Comparison of ENCODE assay signal across 8 mouse cellular contexts in the genomic region with DNA sequence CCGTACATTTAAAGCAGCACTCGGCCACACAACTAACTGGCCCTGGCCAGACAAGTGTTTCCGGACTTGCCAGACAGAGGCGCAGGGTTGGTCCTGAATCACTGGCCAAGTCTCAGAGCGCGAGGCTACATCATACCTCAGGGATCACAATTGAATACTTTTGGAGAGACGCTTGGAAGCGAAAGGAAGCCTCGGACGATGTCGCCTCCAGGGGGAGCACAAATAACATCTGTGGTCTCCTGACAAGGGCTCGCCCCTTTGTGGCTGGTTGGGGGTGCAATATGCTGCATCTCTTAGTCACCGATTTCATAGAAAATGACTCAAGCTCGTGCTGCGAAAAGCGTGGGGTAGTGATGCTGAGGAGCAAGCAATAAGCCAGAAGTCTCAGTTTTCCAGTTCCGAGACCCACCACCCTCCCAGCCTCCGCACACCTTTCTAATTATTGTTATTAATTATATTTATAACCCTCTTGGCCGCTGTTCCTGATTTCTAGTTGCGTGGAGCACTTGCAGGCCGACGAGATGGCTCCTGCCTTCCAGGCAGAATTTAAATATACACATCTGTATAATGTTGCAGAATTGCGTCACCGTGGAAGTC. TPM values are rescaled to one million over a fixed set of nuclear protein-coding genes. Genes with fewer than 3 reads are reported as not detected.
DNase-seq lines count a peak whose midpoint lies in the region; ATAC-seq lines count a peak whose summit lies in the region.

No protein-coding gene starts in this region.

- H3K4me1 ChIP-seq in embryonic facial prominence, embryonic 14.5 days (ENCODE audit: control insufficient read depth, insufficient read depth, low read length): peaks cover 33% of the 10 kb centered on the region
- H3K4me1 ChIP-seq in heart, embryonic 11.5 days (ENCODE audit: control insufficient read depth, insufficient read depth, low read length): peaks cover 52% of the 10 kb centered on the region
- H3K4me1 ChIP-seq in kidney, embryonic 15.5 days: peaks cover 44% of the 10 kb centered on the region

- H3K27me3 ChIP-seq in embryonic facial prominence, embryonic 14.5 days (replicated peaks; ENCODE audit: control insufficient read depth, insufficient read depth, low read length): no peaks in the 10 kb centered on the region
- H3K27me3 ChIP-seq in heart, embryonic 11.5 days (ENCODE audit: control insufficient read depth, insufficient read depth, low read length): no peaks in the 10 kb centered on the region
- no peaks in the 10 kb centered on the region for H3K27me3 ChIP-seq in kidney, embryonic 15.5 days

- peak overlapping the region; percentile 67 for H3K4me2 ChIP-seq in embryonic facial prominence, embryonic 14.5 days (ENCODE audit: low read depth, low read length)
- H3K4me2 ChIP-seq in heart, embryonic 11.5 days: peak overlapping the region; percentile 90
- H3K4me2 ChIP-seq in kidney, embryonic 15.5 days: peak overlapping the region; percentile 88

- DNase-seq in A20 (ENCODE audit: low read depth, low spot score) (peak; percentile 91), liver (peak; percentile 77)
- DNase-seq in adrenal gland, postnatal 4 days (ENCODE audit: low spot score in 2 of 2): peak; percentile 46 to 72
- peak; percentile 95 for DNase-seq in embryonic facial prominence, embryonic 14.5 days (ENCODE audit: low spot score)
- peak; percentile 82 to 86 for DNase-seq in spleen, postnatal 36 days (ENCODE audit: low spot score in 2 of 2)

- peak; percentile 56 for ATAC-seq in embryonic facial prominence, embryonic 14.5 days (ENCODE audit: low read depth)
- ATAC-seq in heart, embryonic 11.5 days (replicated peaks; ENCODE audit: insufficient number of reproducible peaks, low FRiP score, low TSS enrichment): no peak; the same call in 1 of the 2 replicates
- peak; percentile 43 for ATAC-seq in kidney, embryonic 15.5 days (replicated peaks; ENCODE audit: low FRiP score)
- peak; percentile 42 for ATAC-seq in monocyte, adult 5-6 weeks (replicated peaks; ENCODE audit: insufficient number of reproducible peaks, low FRiP score, low TSS enrichment, poor library complexity, severe bottlenecking)

- H3K9me3 ChIP-seq in embryonic facial prominence, embryonic 14.5 days (ENCODE audit: control insufficient read depth, low read length): no peaks in the 10 kb centered on the region
- no peaks in the 10 kb centered on the region for H3K9me3 ChIP-seq in heart, embryonic 11.5 days (replicated peaks; ENCODE audit: control insufficient read depth, low read length)
- no peaks in the 10 kb centered on the region for H3K9me3 ChIP-seq in kidney, embryonic 15.5 days (replicated peaks)

- peak overlapping the region; percentile 94 for H3K9ac ChIP-seq in embryonic facial prominence, embryonic 14.5 days (ENCODE audit: low read depth, low read length)
- peak overlapping the region; percentile 93 for H3K9ac ChIP-seq in heart, embryonic 11.5 days (ENCODE audit: low read depth, low read length)
- peak overlapping the region; percentile 87 for H3K9ac ChIP-seq in kidney, embryonic 15.5 days

- H3K4me3 ChIP-seq in embryonic facial prominence, embryonic 14.5 days (ENCODE audit: low read depth, low read length): peak overlapping the region; percentile 84
- H3K4me3 ChIP-seq in heart, embryonic 11.5 days (ENCODE audit: low read depth, low read length): peak overlapping the region; percentile 90
- H3K4me3 ChIP-seq in kidney, embryonic 15.5 days (replicated peaks): peak overlapping the region; percentile 89

- peak overlapping the region; percentile 96 for H3K27ac ChIP-seq in embryonic facial prominence, embryonic 14.5 days (replicated peaks; ENCODE audit: low read depth, low read length)
- peak overlapping the region; percentile 96 for H3K27ac ChIP-seq in heart, embryonic 11.5 days (ENCODE audit: low read depth, low read length)
- H3K27ac ChIP-seq in kidney, embryonic 15.5 days: peak overlapping the region; percentile 95

- no peaks in the 10 kb centered on the region for H3K36me3 ChIP-seq in embryonic facial prominence, embryonic 14.5 days (ENCODE audit: control insufficient read depth, insufficient read depth, low read length)
- no peaks in the 10 kb centered on the region; the same call in 1 of the 2 replicates for H3K36me3 ChIP-seq in heart, embryonic 11.5 days (ENCODE audit: control insufficient read depth, insufficient read depth, low read length)
- H3K36me3 ChIP-seq in kidney, embryonic 15.5 days: no peaks in the 10 kb centered on the region

- under 1% methylated on average over 24 of the region's 24 CpGs for WGBS in embryonic facial prominence, embryonic 14.5 days
- under 1% methylated on average over 24 of the region's 24 CpGs for WGBS in heart, embryonic 11.5 days (ENCODE audit: insufficient replicate concordance)
- WGBS in kidney, embryonic 15.5 days: 0% methylated on average over 24 of the region's 24 CpGs

RNA-seq across cellular contexts. Expression of gene Rhoq, which starts 0.5 kb away (rescaled TPM):
- total RNA-seq in adrenal gland, postnatal 4 days (2021): 10 to 100 TPM; 46.0 to 46.9 TPM
- polyA plus RNA-seq in embryonic facial prominence, embryonic 14.5 days (2014; fragmentation: Nextera tagmentation; extraction: Ambion mirVana): 36.9 and 37.8 TPM in 2 replicates
- polyA plus RNA-seq in heart, embryonic 11.5 days (2014; fragmentation: Nextera tagmentation; extraction: Ambion mirVana): 21.9 and 24.7 TPM in 2 replicates
- polyA plus RNA-seq in kidney, embryonic 15.5 days (2015; fragmentation: Nextera tagmentation; extraction: Ambion mirVana): 16.3 and 16.9 TPM in 2 replicates
- total RNA-seq in monocyte, adult 5-6 weeks (2017): 56.4 to 70.3 TPM (median 57.8 TPM) in 3 replicates

RNA-seq across cellular contexts. Expression of gene Atp6v1e2, which starts 14.7 kb away (rescaled TPM):
- total RNA-seq in adrenal gland, postnatal 4 days (2021): not detected
- not detected in 2 replicates for polyA plus RNA-seq in embryonic facial prominence, embryonic 14.5 days (2014; fragmentation: Nextera tagmentation; extraction: Ambion mirVana)
- not detected in 2 replicates for polyA plus RNA-seq in heart, embryonic 11.5 days (2014; fragmentation: Nextera tagmentation; extraction: Ambion mirVana)
- polyA plus RNA-seq in kidney, embryonic 15.5 days (2015; fragmentation: Nextera tagmentation; extraction: Ambion mirVana): not detected in 2 replicates
- not detected in 3 replicates for total RNA-seq in monocyte, adult 5-6 weeks (2017)

RNA-seq across cellular contexts. Expression of gene Tmem247, which starts 45.2 kb away (rescaled TPM):
- total RNA-seq in adrenal gland, postnatal 4 days (2021): not detected
- polyA plus RNA-seq in embryonic facial prominence, embryonic 14.5 days (2014; fragmentation: Nextera tagmentation; extraction: Ambion mirVana): not detected in 2 replicates
- polyA plus RNA-seq in heart, embryonic 11.5 days (2014; fragmentation: Nextera tagmentation; extraction: Ambion mirVana): not detected in 2 replicates
- not detected in 2 replicates for polyA plus RNA-seq in kidney, embryonic 15.5 days (2015; fragmentation: Nextera tagmentation; extraction: Ambion mirVana)
- not detected in 3 replicates for total RNA-seq in monocyte, adult 5-6 weeks (2017)
